Mouse (Mus musculus) brain, embryonic 14.5 days (tissue): ENCODE results near the gene Vcp.

ENCODE experiments used
- CTCF ChIP-seq: fragments of 200-500 bp; IDR thresholded peaks from 2 replicates; pipeline ENCODE4 v1.5.1; 2012; ENCODE audit warnings: inconsistent platforms, mild to moderate bottlenecking, moderate library complexity, borderline replicate concordance; ENCODE audit not compliant: insufficient read depth, insufficient read length; ENCODE audit errors: extremely low read depth
- POLR2A ChIP-seq: fragments of 200-500 bp; IDR thresholded peaks from 2 replicates; pipeline ENCODE4 v1.6.1; 2012; ENCODE audit warnings: mild to moderate bottlenecking, inconsistent platforms, borderline replicate concordance; ENCODE audit not compliant: poor library complexity, insufficient read depth, insufficient read length, severe bottlenecking; ENCODE audit errors: extremely low read depth

- TF ChIP-seq CTCF (peak; percentile 78; the same call in 1 of the 2 replicates), POLR2A (no peak)
Measured at GRCm38 (mm10) chr4:43047231-43047630, 46.9 kb upstream of the Vcp start.
